Mouse (Mus musculus) midbrain, embryonic 16.5 days (tissue): ENCODE measurements around the gene Olfr287. TPM values are rescaled to one million over a fixed set of nuclear protein-coding genes. Genes with fewer than 3 reads are reported as not detected.

Experiments used
- ATAC-seq: fragments of 200-750 bp; cut with Nextera tagmentation; 2 replicates; pipeline ENCODE4 v1.8.0; 2017; ENCODE audit warnings: moderate TSS enrichment
- H3K27ac ChIP-seq: fragments of 300-500 bp; sonication (generic); 2 replicates; pipeline ENCODE4 v1.5.1; 2014; ENCODE audit warnings: mild to moderate bottlenecking, low read length, mixed read lengths
- H3K27me3 ChIP-seq: fragments of 300-500 bp; sonication (generic); 2 replicates; pipeline ENCODE4 v1.6.1; 2014; ENCODE audit warnings: low read depth, low read length, mixed read lengths; ENCODE audit not compliant: control insufficient read depth, insufficient read depth
- H3K36me3 ChIP-seq: fragments of 300-500 bp; sonication (generic); 2 replicates; pipeline ENCODE4 v1.6.1; 2014; ENCODE audit warnings: mild to moderate bottlenecking, low read length, moderate library complexity, mixed read lengths; ENCODE audit not compliant: control insufficient read depth, insufficient read depth
- H3K4me1 ChIP-seq: fragments of 300-500 bp; sonication (generic); 2 replicates; pipeline ENCODE4 v1.6.1; 2014; ENCODE audit warnings: mild to moderate bottlenecking, low read length, mixed read lengths; ENCODE audit not compliant: control insufficient read depth, insufficient read depth
- H3K4me2 ChIP-seq: fragments of 300-500 bp; sonication (generic); 2 replicates; pipeline ENCODE4 v1.6.1; 2014; ENCODE audit warnings: mild to moderate bottlenecking, low read length, mixed read lengths
- H3K4me3 ChIP-seq: fragments of 300-500 bp; sonication (generic); 2 replicates; pipeline ENCODE4 v1.5.1; 2014; ENCODE audit warnings: low read depth, mild to moderate bottlenecking, low read length, moderate library complexity, mixed read lengths
- H3K9ac ChIP-seq: fragments of 300-500 bp; sonication (generic); 2 replicates; pipeline ENCODE4 v1.6.1; 2014; ENCODE audit warnings: low read depth, low read length, mixed read lengths
- H3K9me3 ChIP-seq: fragments of 300-500 bp; sonication (generic); replicated peaks from 2 replicates; pipeline ENCODE4 v1.6.1; 2014; ENCODE audit warnings: mild to moderate bottlenecking, low read length, mixed read lengths; ENCODE audit not compliant: control insufficient read depth, poor library complexity, severe bottlenecking
- WGBS: fragments of 180-500 bp; shearing (Covaris S2); extraction: QIAGEN DNeasy Blood & Tissue Kit; methylation state at CpG from one replicate; pipeline ENCODE4 v1.1.7; 2014; 5-methylcytosine and 5-hydroxymethylcytosine counted together
- polyA plus RNA-seq: library from polyadenylated mRNA; unstranded; fragments of >200 nt; fragmentation: Nextera tagmentation; extraction: Ambion mirVana; gene quantifications from 2 replicates; pipeline ENCODE4 v1.2.1, GENCODE M21; 2015

Gene Olfr287
- polyA plus RNA-seq: 0.16 and 0.20 TPM in 2 replicates

- no peak for ATAC-seq
- H3K9me3 ChIP-seq: no peaks in the 10 kb centered on the region
- no peaks in the 10 kb centered on the region for H3K36me3 ChIP-seq
- no peak within 1 kb of the TSS for H3K27ac ChIP-seq
- no peak within 1 kb of the TSS for H3K4me2 ChIP-seq
- no peaks in the 10 kb centered on the region for H3K27me3 ChIP-seq
- no peaks in the 10 kb centered on the region for H3K4me1 ChIP-seq
- 67% methylated on average over 4 of the region's 4 CpGs for WGBS
- no peak within 1 kb of the TSS for H3K4me3 ChIP-seq
- H3K9ac ChIP-seq: no peak within 1 kb of the TSS
Observed at GRCm38 (mm10) chr15:98220877-98221276, at the start of gene Olfr287, which contains the start of gene Gm44579. Gene Olfr287 (minus strand): TSS chr15:98221056. Gene Gm44579 (minus strand): TSS chr15:98220977.

GRCm38 (mm10) chr15:98257776-98258175, 36.9 kb upstream of the Olfr287 start:
- Histone ChIP-seq H3K4me2 (no peak overlapping the region), H3K36me3 (no peaks in the 10 kb centered on the region), H3K9ac (no peak overlapping the region), H3K4me1 (no peaks in the 10 kb centered on the region), H3K9me3 (no peaks in the 10 kb centered on the region), H3K27me3 (no peaks in the 10 kb centered on the region), H3K27ac (no peak overlapping the region), H3K4me3 (no peak overlapping the region)
- ATAC-seq: no peak
- WGBS: 90% methylated on average over 7 of the region's 7 CpGs

GRCm38 (mm10) chr15:98257193-98257592, 36.3 kb upstream of the Olfr287 start, which contains the start of gene H1fnt:
Gene H1fnt (minus strand): TSS chr15:98257293.
- H3K27ac ChIP-seq: no peak within 1 kb of the TSS
- no peak within 1 kb of the TSS for H3K4me2 ChIP-seq
- H3K4me3 ChIP-seq: no peak within 1 kb of the TSS
- WGBS: 88% methylated on average over 8 of the region's 8 CpGs
- H3K9ac ChIP-seq: no peak within 1 kb of the TSS
- no peaks in the 10 kb centered on the region for H3K4me1 ChIP-seq
- no peaks in the 10 kb centered on the region for H3K27me3 ChIP-seq
- H3K9me3 ChIP-seq: no peaks in the 10 kb centered on the region
- ATAC-seq: no peak
- no peaks in the 10 kb centered on the region for H3K36me3 ChIP-seq

GRCm38 (mm10) chr15:98256271-98256670, 35.4 kb upstream of the Olfr287 start:
- Histone ChIP-seq H3K9ac (no peak overlapping the region), H3K4me1 (no peaks in the 10 kb centered on the region), H3K9me3 (no peaks in the 10 kb centered on the region), H3K27me3 (no peaks in the 10 kb centered on the region), H3K36me3 (no peaks in the 10 kb centered on the region), H3K4me3 (no peak overlapping the region), H3K27ac (no peak overlapping the region), H3K4me2 (no peak overlapping the region)
- WGBS: 94% methylated on average over 13 of the region's 13 CpGs
- no peak for ATAC-seq

GRCm38 (mm10) chr15:98235442-98235841, 14.6 kb upstream of the Olfr287 start:
- no peak for ATAC-seq

GRCm38 (mm10) chr15:98234350-98234749, 13.5 kb upstream of the Olfr287 start, which contains the start of gene Olfr286:
Gene Olfr286 (minus strand): TSS chr15:98234450.
- no peaks in the 10 kb centered on the region for H3K36me3 ChIP-seq
- 91% methylated on average over 4 of the region's 4 CpGs for WGBS
- no peak within 1 kb of the TSS for H3K4me3 ChIP-seq
- no peak within 1 kb of the TSS for H3K9ac ChIP-seq
- no peak within 1 kb of the TSS for H3K4me2 ChIP-seq
- no peaks in the 10 kb centered on the region for H3K9me3 ChIP-seq
- no peak within 1 kb of the TSS for H3K27ac ChIP-seq
- no peaks in the 10 kb centered on the region for H3K4me1 ChIP-seq
- ATAC-seq: no peak
- H3K27me3 ChIP-seq: no peaks in the 10 kb centered on the region

More at GRCm38 (mm10) chr15:98235442-98235841, 14.6 kb upstream of the Olfr287 start:
- no peaks in the 10 kb centered on the region for H3K4me1 ChIP-seq
- H3K9me3 ChIP-seq: no peaks in the 10 kb centered on the region
- H3K27me3 ChIP-seq: no peaks in the 10 kb centered on the region
- no peak overlapping the region for H3K9ac ChIP-seq
- no peaks in the 10 kb centered on the region for H3K36me3 ChIP-seq
- no peak overlapping the region for H3K27ac ChIP-seq
- no peak overlapping the region for H3K4me2 ChIP-seq
- 92% methylated on average over 4 of the region's 4 CpGs for WGBS
- H3K4me3 ChIP-seq: no peak overlapping the region

- Histone ChIP-seq H3K4me2 (no peak overlapping the region), H3K4me3 (no peak overlapping the region), H3K9me3 (no peaks in the 10 kb centered on the region), H3K27ac (no peak overlapping the region), H3K9ac (no peak overlapping the region), H3K27me3 (no peaks in the 10 kb centered on the region), H3K36me3 (no peaks in the 10 kb centered on the region), H3K4me1 (no peaks in the 10 kb centered on the region)
- 65% methylated on average over 7 of the region's 7 CpGs for WGBS
- no peak for ATAC-seq
Observed at GRCm38 (mm10) chr15:98226096-98226495, 5.2 kb upstream of the Olfr287 start.

GRCm38 (mm10) chr15:98225610-98226009, 4.8 kb upstream of the Olfr287 start:
- no peak for ATAC-seq
- Histone ChIP-seq H3K4me2 (no peak overlapping the region), H3K27me3 (no peaks in the 10 kb centered on the region), H3K9ac (no peak overlapping the region), H3K4me1 (no peaks in the 10 kb centered on the region), H3K9me3 (no peaks in the 10 kb centered on the region), H3K27ac (no peak overlapping the region), H3K4me3 (no peak overlapping the region), H3K36me3 (no peaks in the 10 kb centered on the region)
- WGBS: 41% methylated on average over 16 of the region's 16 CpGs

GRCm38 (mm10) chr15:98222377-98222776, 1.5 kb upstream of the Olfr287 start:
- Histone ChIP-seq H3K4me2 (no peak overlapping the region), H3K27ac (no peak overlapping the region), H3K36me3 (no peaks in the 10 kb centered on the region), H3K4me1 (no peaks in the 10 kb centered on the region), H3K4me3 (no peak overlapping the region), H3K9me3 (no peaks in the 10 kb centered on the region), H3K27me3 (no peaks in the 10 kb centered on the region), H3K9ac (no peak overlapping the region)
- ATAC-seq: no peak
